Mouse (Mus musculus) heart, embryonic 16.5 days (tissue): ENCODE results near the gene Bloc1s1. TPM values are rescaled to one million over a fixed set of nuclear protein-coding genes. Genes with fewer than 3 reads are reported as not detected.

Experiments used
- polyA plus RNA-seq: library from polyadenylated mRNA; unstranded; fragments of >200 nt; fragmentation: Nextera tagmentation; extraction: Ambion mirVana; gene quantifications from 2 replicates; pipeline ENCODE4 v1.2.1, GENCODE M21; 2015

Bloc1s1 gene
- polyA plus RNA-seq, 1 experiment from 2014 or later = 225 TPM

Other genes starting within 250 kb of the Bloc1s1 start
- 15.0 and 15.3 TPM in 2 replicates for gene Suox, start 250.0 kb downstream of the Bloc1s1 start, polyA plus RNA-seq
- gene Rab5b, start 227.8 kb downstream of the Bloc1s1 start, polyA plus RNA-seq = 69.8 and 73.5 TPM in 2 replicates
- 1.7 and 2.8 TPM in 2 replicates for gene Pmel, start 219.8 kb downstream of the Bloc1s1 start, polyA plus RNA-seq
- gene Cdk2, start 219.0 kb downstream of the Bloc1s1 start, polyA plus RNA-seq = 90.7 and 93.6 TPM in 2 replicates
- gene Dgka, start 179.2 kb downstream of the Bloc1s1 start, polyA plus RNA-seq = 9.5 and 12.3 TPM in 2 replicates
- 18.5 and 20.3 TPM in 2 replicates for gene Pym1, start 176.1 kb downstream of the Bloc1s1 start, polyA plus RNA-seq
- gene Mmp19, start 133.1 kb downstream of the Bloc1s1 start, polyA plus RNA-seq = 1.3 and 2.4 TPM in 2 replicates
- gene Dnajc14, start 120.0 kb downstream of the Bloc1s1 start, polyA plus RNA-seq = 40.3 and 42.2 TPM in 2 replicates
- gene Tmem198b, start 119.7 kb downstream of the Bloc1s1 start, polyA plus RNA-seq = 16.2 and 18.1 TPM in 2 replicates
- 154 and 169 TPM in 2 replicates for gene Sarnp, start 106.7 kb downstream of the Bloc1s1 start, polyA plus RNA-seq
- 41.4 and 43.0 TPM in 2 replicates for gene Ormdl2, start 102.4 kb downstream of the Bloc1s1 start, polyA plus RNA-seq
- 1.7 and 2.0 TPM in 2 replicates for gene Gdf11, start 32.3 kb downstream of the Bloc1s1 start, polyA plus RNA-seq
- 402 and 430 TPM in 2 replicates for gene Cd63, start 23.0 kb downstream of the Bloc1s1 start, polyA plus RNA-seq
- 13.0 and 14.6 TPM in 2 replicates for gene Rdh5, start 1.1 kb downstream of the Bloc1s1 start, polyA plus RNA-seq
- 10.3 and 11.9 TPM in 2 replicates for gene Itga7, start 9.8 kb upstream of the Bloc1s1 start, polyA plus RNA-seq
- gene Mettl7b, start 37.0 kb upstream of the Bloc1s1 start, polyA plus RNA-seq = 0.67 TPM in 1 of 2 replicates, not detected in the other
- gene Olfr9, start 65.4 kb upstream of the Bloc1s1 start, polyA plus RNA-seq = not detected in 2 replicates
- gene Olfr763, start 86.8 kb upstream of the Bloc1s1 start, polyA plus RNA-seq = not detected in 2 replicates
- not detected in 2 replicates for gene Olfr764-ps1, start 115.9 kb upstream of the Bloc1s1 start, polyA plus RNA-seq
- not detected in 2 replicates for gene Olfr765, start 126.0 kb upstream of the Bloc1s1 start, polyA plus RNA-seq
- gene Olfr766-ps1, start 144.9 kb upstream of the Bloc1s1 start, polyA plus RNA-seq = not detected in 2 replicates
- not detected in 2 replicates for gene Olfr767, start 158.9 kb upstream of the Bloc1s1 start, polyA plus RNA-seq
- not detected in 2 replicates for gene Olfr768, start 175.3 kb upstream of the Bloc1s1 start, polyA plus RNA-seq
- gene Olfr769, start 193.8 kb upstream of the Bloc1s1 start, polyA plus RNA-seq = not detected in 2 replicates
- not detected in 2 replicates for gene Olfr770, start 215.0 kb upstream of the Bloc1s1 start, polyA plus RNA-seq
- gene Olfr771, start 240.7 kb upstream of the Bloc1s1 start, polyA plus RNA-seq = not detected in 2 replicates